Mouse (Mus musculus) MEL (cell line): ENCODE measurements at regions not wholly inside any gene's neighbourhood (a gene's known extent, or its start where the extent isn't known, plus 50 kb on each side); places are given as distances from the start of the nearest gene placed in this dataset.

Source experiments
- DNase-seq: peaks from one replicate; pipeline ENCODE4 v3.0.0; 2011; ENCODE audit warnings: low read depth, low spot score
- H3K27ac ChIP-seq: 2 replicates; pipeline ENCODE4 v1.5.1; 2012; ENCODE audit warnings: low read depth, mild to moderate bottlenecking, control low read depth, low read length, moderate library complexity; ENCODE audit not compliant: control insufficient read depth
- H3K27me3 ChIP-seq, 2 experiments: fragments of 150-350 bp in 1 of 2; sonication (generic) in 1 of 2; 2 replicates each; pipeline ENCODE4 v1.6.1; 2012; ENCODE audit warnings: low read length in 2 of 2, mild to moderate bottlenecking in 2 of 2, improper control_type of control experiment in 1 of 2, moderate library complexity in 1 of 2; ENCODE audit not compliant: insufficient read depth in 2 of 2, control insufficient read depth in 1 of 2
- H3K36me3 ChIP-seq, 2 experiments: 2 replicates each; pipeline ENCODE4 v1.6.1; 2012 to 2014; ENCODE audit warnings: low read length in 2 of 2, improper control_type of control experiment in 1 of 2, inconsistent platforms in 1 of 2, mild to moderate bottlenecking in 1 of 2; ENCODE audit not compliant: insufficient read depth in 2 of 2, control insufficient read depth in 1 of 2
- H3K4me1 ChIP-seq, 2 experiments: fragments of 150-350 bp in 1 of 2; sonication (generic) in 1 of 2; 2 replicates each; pipeline ENCODE4 v1.6.1; 2012; ENCODE audit warnings: low read length in 2 of 2, improper control_type of control experiment in 1 of 2, mild to moderate bottlenecking in 1 of 2; ENCODE audit not compliant: insufficient read depth in 2 of 2, control insufficient read depth in 1 of 2
- H3K4me3 ChIP-seq, 2 experiments: fragments of 150-350 bp in 1 of 2; sonication (generic) in 1 of 2; 2 replicates each; pipeline ENCODE4 v1.5.1; 2012; ENCODE audit warnings: low read depth in 2 of 2, low read length in 2 of 2, mild to moderate bottlenecking in 2 of 2, moderate library complexity in 2 of 2, control low read depth in 1 of 2, improper control_type of control experiment in 1 of 2; ENCODE audit not compliant: control insufficient read depth in 1 of 2, insufficient read depth in 1 of 2
- H3K79me2 ChIP-seq: 2 replicates; pipeline ENCODE4 v1.6.1; 2012; ENCODE audit warnings: mild to moderate bottlenecking, low read length, moderate library complexity; ENCODE audit not compliant: control insufficient read depth, poor library complexity, insufficient read depth
- H3K9ac ChIP-seq: 2 replicates; pipeline ENCODE4 v1.6.1; 2012; ENCODE audit warnings: low read depth, mild to moderate bottlenecking, control low read depth, low read length, moderate library complexity; ENCODE audit not compliant: control insufficient read depth, poor library complexity, severe bottlenecking
- H3K9me3 ChIP-seq: fragments of 150-350 bp; sonication (generic); replicated peaks from 2 replicates; pipeline ENCODE4 v1.6.1; 2012; ENCODE audit warnings: mild to moderate bottlenecking, low read length, improper control_type of control experiment, moderate library complexity; ENCODE audit not compliant: insufficient read depth
- BHLHE40 ChIP-seq: IDR thresholded peaks from 2 replicates; pipeline ENCODE4 v1.6.1; 2012; ENCODE audit warnings: low read depth, mild to moderate bottlenecking, inconsistent platforms, low read length, improper control_type of control experiment, borderline replicate concordance
- CHD1 ChIP-seq: IDR thresholded peaks from 2 replicates; pipeline ENCODE4 v1.6.1; 2012; ENCODE audit warnings: low read depth, mild to moderate bottlenecking, inconsistent platforms, low read length, improper control_type of control experiment
- CTCF ChIP-seq, 3 experiments: IDR thresholded peaks in 2 of 3; conservative IDR thresholded peaks in 1 of 3; 2 replicates each; pipeline ENCODE4 v1.5.1; 2011 to 2012; ENCODE audit warnings: low read length in 3 of 3, low read depth in 2 of 3, mild to moderate bottlenecking in 2 of 3, improper control_type of control experiment in 1 of 3, inconsistent platforms in 1 of 3, mixed read lengths in 1 of 3, moderate library complexity in 1 of 3; ENCODE audit not compliant: control insufficient read depth in 1 of 3, insufficient read depth in 1 of 3, poor library complexity in 1 of 3, severe bottlenecking in 1 of 3
- GABPA ChIP-seq: IDR thresholded peaks from 2 replicates; pipeline ENCODE4 v1.6.1; 2012; ENCODE audit warnings: low read depth, mild to moderate bottlenecking, inconsistent platforms, low read length, improper control_type of control experiment, moderate library complexity
- GATA1 ChIP-seq: IDR thresholded peaks from 2 replicates; pipeline ENCODE4 v1.6.1; 2011; ENCODE audit warnings: low read depth, low read length, improper control_type of control experiment
- HCFC1 ChIP-seq: IDR thresholded peaks from 2 replicates; pipeline ENCODE4 v1.6.1; 2012; ENCODE audit warnings: low read depth, mild to moderate bottlenecking, inconsistent platforms, low read length, improper control_type of control experiment, moderate library complexity
- JUND ChIP-seq: IDR thresholded peaks from 2 replicates; pipeline ENCODE4 v1.6.1; 2011; ENCODE audit warnings: low read depth, mild to moderate bottlenecking, improper control_type of control experiment, low read length
- MAX ChIP-seq: IDR thresholded peaks from 2 replicates; pipeline ENCODE4 v1.6.1; 2011; ENCODE audit warnings: low read length, improper control_type of control experiment
- MAZ ChIP-seq: IDR thresholded peaks from 2 replicates; pipeline ENCODE4 v1.6.1; 2012; ENCODE audit warnings: low read depth, mild to moderate bottlenecking, inconsistent platforms, low read length, improper control_type of control experiment
- MEF2A ChIP-seq: IDR thresholded peaks from 2 replicates; pipeline ENCODE4 v1.6.1; 2014; ENCODE audit warnings: low read depth, mild to moderate bottlenecking, inconsistent platforms, low read length, improper control_type of control experiment; ENCODE audit not compliant: poor library complexity, insufficient replicate concordance, severe bottlenecking; ENCODE audit errors: extremely low read depth
- MXI1 ChIP-seq: IDR thresholded peaks from 2 replicates; pipeline ENCODE4 v1.6.1; 2011; ENCODE audit warnings: mild to moderate bottlenecking, low read depth, low read length, improper control_type of control experiment
- MYB ChIP-seq: IDR thresholded peaks from 2 replicates; pipeline ENCODE4 v1.6.1; 2011; ENCODE audit warnings: mild to moderate bottlenecking, low read depth, low read length, improper control_type of control experiment
- NELFE ChIP-seq: IDR thresholded peaks from 2 replicates; pipeline ENCODE4 v1.6.1; 2011; ENCODE audit warnings: low read depth, low read length, improper control_type of control experiment
- NRF1 ChIP-seq: IDR thresholded peaks from 2 replicates; pipeline ENCODE4 v1.6.1; 2014; ENCODE audit warnings: low read depth, mild to moderate bottlenecking, inconsistent platforms, low read length, improper control_type of control experiment, moderate library complexity; ENCODE audit not compliant: poor library complexity, insufficient read depth, severe bottlenecking
- POLR2A ChIP-seq, 2 experiments: IDR thresholded peaks; 2 replicates each; pipeline ENCODE4 v1.6.1; 2011 to 2012; ENCODE audit warnings: low read length in 2 of 2, mild to moderate bottlenecking in 2 of 2, control low read depth in 1 of 2, improper control_type of control experiment in 1 of 2, low read depth in 1 of 2, moderate library complexity in 1 of 2; ENCODE audit not compliant: control insufficient read depth in 1 of 2, insufficient read depth in 1 of 2, poor library complexity in 1 of 2
- POLR2AphosphoS2 ChIP-seq: IDR thresholded peaks from 2 replicates; pipeline ENCODE4 v1.6.1; 2011; ENCODE audit warnings: low read length, improper control_type of control experiment
- POLR2AphosphoS5 ChIP-seq: IDR thresholded peaks from 2 replicates; pipeline ENCODE4 v1.6.1; 2012; ENCODE audit warnings: low read depth, borderline replicate concordance, mild to moderate bottlenecking, inconsistent platforms, low read length, moderate library complexity, mixed read lengths
- RAD21 ChIP-seq: IDR thresholded peaks from 2 replicates; pipeline ENCODE4 v1.6.1; 2011; ENCODE audit warnings: mild to moderate bottlenecking, low read depth, low read length, improper control_type of control experiment
- RCOR1 ChIP-seq: IDR thresholded peaks from 2 replicates; pipeline ENCODE4 v1.6.1; 2012; ENCODE audit warnings: low read depth, mild to moderate bottlenecking, inconsistent platforms, low read length, improper control_type of control experiment
- SIN3A ChIP-seq: IDR thresholded peaks from 2 replicates; pipeline ENCODE4 v1.6.1; 2012; ENCODE audit warnings: low read length, improper control_type of control experiment, inconsistent platforms
- SMC3 ChIP-seq: IDR thresholded peaks from 2 replicates; pipeline ENCODE4 v1.6.1; 2011; ENCODE audit warnings: low read depth, low read length, improper control_type of control experiment
- TAL1 ChIP-seq: IDR thresholded peaks from 2 replicates; pipeline ENCODE4 v1.6.1; 2012; ENCODE audit warnings: mild to moderate bottlenecking, inconsistent platforms, low read length, moderate library complexity, mixed read lengths
- TCF12 ChIP-seq: IDR thresholded peaks from 2 replicates; pipeline ENCODE4 v1.6.1; 2014; ENCODE audit warnings: low read depth, mild to moderate bottlenecking, inconsistent platforms, low read length, improper control_type of control experiment, moderate library complexity
- USF1 ChIP-seq: IDR thresholded peaks from 2 replicates; pipeline ENCODE4 v1.6.1; 2014; ENCODE audit warnings: low read depth, mild to moderate bottlenecking, inconsistent platforms, low read length, improper control_type of control experiment, moderate library complexity
- USF2 ChIP-seq, 2 experiments: IDR thresholded peaks; 2 replicates each; pipeline ENCODE4 v1.6.1; 2011 to 2012; ENCODE audit warnings: improper control_type of control experiment in 2 of 2, low read length in 2 of 2, borderline replicate concordance in 1 of 2, inconsistent platforms in 1 of 2, low read depth in 1 of 2, mild to moderate bottlenecking in 1 of 2; ENCODE audit not compliant: insufficient read depth in 1 of 2
- ZC3H11A ChIP-seq: IDR thresholded peaks from 2 replicates; pipeline ENCODE4 v1.6.1; 2012; ENCODE audit warnings: low read depth, mild to moderate bottlenecking, inconsistent platforms, low read length, improper control_type of control experiment
- ZKSCAN1 ChIP-seq: IDR thresholded peaks from 2 replicates; pipeline ENCODE4 v1.6.1; 2012; ENCODE audit warnings: low read depth, mild to moderate bottlenecking, inconsistent platforms, low read length, improper control_type of control experiment, moderate library complexity
- ZMIZ1 ChIP-seq: IDR thresholded peaks from 2 replicates; pipeline ENCODE4 v1.6.1; 2012; ENCODE audit warnings: low read depth, mild to moderate bottlenecking, inconsistent platforms, low read length, improper control_type of control experiment, moderate library complexity

DNA sequence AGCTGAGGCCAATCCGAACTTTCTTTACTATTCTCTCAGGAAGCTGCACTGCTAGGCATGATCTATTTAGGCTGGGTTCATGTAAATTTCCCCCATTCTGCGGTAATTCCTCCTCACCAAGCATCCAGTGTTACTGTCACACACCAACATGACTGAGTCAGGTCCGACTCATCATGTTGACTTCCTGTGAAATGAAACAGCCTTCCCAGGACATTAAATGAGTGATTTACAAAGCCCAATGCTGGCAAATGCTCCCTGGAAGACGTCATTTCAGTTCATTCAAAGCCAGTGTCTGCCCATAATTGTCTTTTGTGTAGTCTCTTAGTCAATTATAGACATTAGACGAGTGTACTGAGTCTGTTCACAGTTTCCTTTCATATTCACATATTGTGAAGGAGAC, 127.5 kb upstream of the Samsn1 start:
- no peak for DNase-seq
- TF ChIP-seq POLR2A (IDR thresholded peaks at IDR 0.05; ENCODE audit: control insufficient read depth in 1 of 2, insufficient read depth in 1 of 2, low read depth in 1 of 2, low read length in 2 of 2, poor library complexity in 1 of 2): no peak
- no peak for TF ChIP-seq BHLHE40
- no peak for TF ChIP-seq RCOR1
- no peak for TF ChIP-seq SIN3A
- TF ChIP-seq CHD1: no peak
- TF ChIP-seq MEF2A: no peak
- no peak for TF ChIP-seq GATA1
- no peak for TF ChIP-seq MYB
- no peak for TF ChIP-seq NRF1
- TF ChIP-seq RAD21: no peak
- no peak for TF ChIP-seq SMC3
- no peak for TF ChIP-seq POLR2AphosphoS2
- TF ChIP-seq JUND: no peak
- TF ChIP-seq GABPA: no peak
- TF ChIP-seq CTCF (IDR thresholded peaks at IDR 0.05 in 2 of 3, conservative IDR thresholded peaks at IDR 0.05 in 1 of 3; ENCODE audit: control insufficient read depth in 1 of 3, insufficient read depth in 1 of 3, low read depth in 2 of 3, low read length in 3 of 3, poor library complexity in 1 of 3, severe bottlenecking in 1 of 3): no peak
- TF ChIP-seq POLR2AphosphoS5: no peak
- no peak for TF ChIP-seq MAZ
- TF ChIP-seq HCFC1: no peak
- TF ChIP-seq MAX: no peak
- Histone ChIP-seq H3K27ac (no peak overlapping the region), H3K36me3 (no peaks in the 10 kb centered on the region), H3K9ac (no peak overlapping the region), H3K9me3 (no peaks in the 10 kb centered on the region), H3K27me3 (no peaks in the 10 kb centered on the region), H3K79me2 (no peaks in the 10 kb centered on the region), H3K4me1 (no peaks in the 10 kb centered on the region), H3K4me3 (no peak overlapping the region)

DNA sequence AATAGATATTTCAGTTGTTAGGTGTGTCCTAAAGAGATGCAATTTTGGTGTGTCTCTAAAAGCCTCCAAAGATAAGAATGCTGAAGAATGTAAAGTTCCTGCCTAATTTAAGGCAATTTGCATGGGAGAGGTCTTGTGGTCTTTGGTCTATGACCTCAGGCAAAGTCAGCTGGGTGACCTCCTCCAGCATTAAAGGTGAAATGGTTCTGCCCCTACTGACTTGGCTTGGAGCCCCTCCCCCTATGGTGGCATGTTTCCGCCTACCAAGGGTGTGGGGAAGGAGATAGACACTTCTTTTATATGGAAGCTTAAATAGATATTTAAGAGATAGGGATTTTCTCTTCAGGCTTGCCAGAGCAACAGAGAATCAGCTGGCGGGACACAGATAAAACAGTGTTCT, 111.8 kb upstream of the Samsn1 start:
- Histone ChIP-seq H3K27me3 (no peaks in the 10 kb centered on the region; a peak in 1 of 4 replicates), H3K36me3 (peaks cover 0 to 2% of the 10 kb centered on the region in 2 experiments; a peak in 1 of 4 replicates)
- peak; percentile 4 for DNase-seq
- no peak for TF ChIP-seq GABPA
- no peak for TF ChIP-seq MAX
- no peak for TF ChIP-seq ZMIZ1
- TF ChIP-seq MYB: no peak
- no peak for TF ChIP-seq MXI1
- no peak for TF ChIP-seq TCF12
- no peak for TF ChIP-seq SIN3A
- TF ChIP-seq NELFE: no peak
- TF ChIP-seq ZKSCAN1: no peak
- TF ChIP-seq RCOR1: no peak
- no peak for TF ChIP-seq USF1
- TF ChIP-seq USF2 (IDR thresholded peaks at IDR 0.05; ENCODE audit: borderline replicate concordance in 1 of 2, insufficient read depth in 1 of 2, low read depth in 1 of 2, low read length in 2 of 2): no peak
- TF ChIP-seq MAZ: no peak
- TF ChIP-seq TAL1: no peak
- no peak for TF ChIP-seq ZC3H11A
- no peak for TF ChIP-seq CHD1
- TF ChIP-seq, all 39 proteins: peak for 0
- Histone ChIP-seq H3K4me1 (peaks cover 2 to 3% of the 10 kb centered on the region in 2 experiments; a peak in 1 of 4 replicates), H3K9me3 (no peaks in the 10 kb centered on the region), H3K79me2 (no peaks in the 10 kb centered on the region), H3K9ac (no peak overlapping the region), H3K4me3 (no peak overlapping the region), H3K27ac (no peak overlapping the region)
